Mouse (Mus musculus) embryo, embryonic 11 days (tissue): ENCODE measurements around the gene Gm17657.

Experiments used
- DNase-seq: peaks from one replicate; pipeline ENCODE4 v3.0.0-alpha.2; 2015

Gene Gm17657

GRCm38 (mm10) chr17:29485336-29486233 is 63.9 kb downstream of the Gm17657 start:
- DNase-seq = no peak

- DNase-seq = no peak
Observed at GRCm38 (mm10) chr17:29484431-29484830, 65.0 kb downstream of the Gm17657 start.

GRCm38 (mm10) chr17:29483282-29483681 is 66.2 kb downstream of the Gm17657 start:
- no peak for DNase-seq

- DNase-seq = no peak
Observed at GRCm38 (mm10) chr17:29482632-29483031, 66.8 kb downstream of the Gm17657 start.

- no peak for DNase-seq
Observed at GRCm38 (mm10) chr17:29480256-29480655, 69.2 kb downstream of the Gm17657 start.

GRCm38 (mm10) chr17:29478271-29478670 is 71.2 kb downstream of the Gm17657 start:
- no peak for DNase-seq

- DNase-seq = no peak
Observed at GRCm38 (mm10) chr17:29477357-29477756, 72.1 kb downstream of the Gm17657 start.

- DNase-seq = no peak
Observed at GRCm38 (mm10) chr17:29476461-29476860, 73.0 kb downstream of the Gm17657 start.

GRCm38 (mm10) chr17:29475142-29475541 is 74.3 kb downstream of the Gm17657 start:
- no peak for DNase-seq

- DNase-seq = no peak
Observed at GRCm38 (mm10) chr17:29474036-29474435, 75.4 kb downstream of the Gm17657 start.

GRCm38 (mm10) chr17:29473466-29473865 is 76.0 kb downstream of the Gm17657 start:
- DNase-seq = no peak
